Mouse (Mus musculus): Measurements from ENCODE around the gene Hnrnpu. TPM values are rescaled to one million over a fixed set of nuclear protein-coding genes. Genes with fewer than 3 reads are reported as not detected.
A peak's percentile ranks its signal among the peaks of the same experiment; 100 is the strongest.

The Hnrnpu gene
- polyA plus RNA-seq, 1 experiment: 406 TPM

GRCm38 (mm10) chr1:178323235-178323634 is 14.4 kb downstream of the Hnrnpu start:
- WGBS: 83% methylated on average over 1 of the region's 1 CpGs
- no peak overlapping the region for H3K4me3 ChIP-seq (replicated peaks; ENCODE audit: control insufficient read depth, low read depth, low read length)
- no peak overlapping the region for H3K27ac ChIP-seq (ENCODE audit: control insufficient read depth, insufficient read depth, low read depth, low read length, poor library complexity)
- H3K4me1 ChIP-seq (ENCODE audit: control insufficient read depth, insufficient read depth, low read length): no peaks in the 10 kb centered on the region; the same call in 1 of the 2 replicates
- TF ChIP-seq CTCF (IDR thresholded peaks at IDR 0.05; ENCODE audit: control insufficient read depth, insufficient read depth, low read length) (no peak), POLR2A (IDR thresholded peaks at IDR 0.05; ENCODE audit: borderline replicate concordance, control insufficient read depth, low read depth, low read length) (no peak)

- Histone ChIP-seq H3K4me1 (ENCODE audit: control insufficient read depth, insufficient read depth, low read length) (no peaks in the 10 kb centered on the region; the same call in 1 of the 2 replicates), H3K27ac (ENCODE audit: control insufficient read depth, insufficient read depth, low read depth, low read length, poor library complexity) (no peak overlapping the region), H3K4me3 (replicated peaks; ENCODE audit: control insufficient read depth, low read depth, low read length) (no peak overlapping the region)
- WGBS: 71% methylated on average over 4 of the region's 4 CpGs
- TF ChIP-seq CTCF (IDR thresholded peaks at IDR 0.05; ENCODE audit: control insufficient read depth, insufficient read depth, low read length) (no peak), POLR2A (IDR thresholded peaks at IDR 0.05; ENCODE audit: borderline replicate concordance, control insufficient read depth, low read depth, low read length) (no peak)
Measured at GRCm38 (mm10) chr1:178321730-178322357, 15.8 kb downstream of the Hnrnpu start.

GRCm38 (mm10) chr1:178320723-178321590 is 16.6 kb downstream of the Hnrnpu start:
- no peak overlapping the region for H3K27ac ChIP-seq (ENCODE audit: control insufficient read depth, insufficient read depth, low read depth, low read length, poor library complexity)
- TF ChIP-seq CTCF (IDR thresholded peaks at IDR 0.05; ENCODE audit: control insufficient read depth, insufficient read depth, low read length): no peak
- TF ChIP-seq POLR2A (IDR thresholded peaks at IDR 0.05; ENCODE audit: borderline replicate concordance, control insufficient read depth, low read depth, low read length): no peak
- no peak overlapping the region for H3K4me3 ChIP-seq (replicated peaks; ENCODE audit: control insufficient read depth, low read depth, low read length)
- WGBS: 29% methylated on average over 5 of the region's 5 CpGs
- no peaks in the 10 kb centered on the region; the same call in 1 of the 2 replicates for H3K4me1 ChIP-seq (ENCODE audit: control insufficient read depth, insufficient read depth, low read length)

- no peak overlapping the region; the same call in 1 of the 2 replicates for H3K27ac ChIP-seq (ENCODE audit: control insufficient read depth, insufficient read depth, low read depth, low read length, poor library complexity)
- TF ChIP-seq CTCF (IDR thresholded peaks at IDR 0.05; ENCODE audit: control insufficient read depth, insufficient read depth, low read length): no peak
- WGBS: 17% methylated on average over 8 of the region's 8 CpGs
- no peaks in the 10 kb centered on the region; the same call in 1 of the 2 replicates for H3K4me1 ChIP-seq (ENCODE audit: control insufficient read depth, insufficient read depth, low read length)
- H3K4me3 ChIP-seq (replicated peaks; ENCODE audit: control insufficient read depth, low read depth, low read length): peak overlapping the region; percentile 96
Measured at GRCm38 (mm10) chr1:178320038-178320722, 17.4 kb downstream of the Hnrnpu start.

DNA sequence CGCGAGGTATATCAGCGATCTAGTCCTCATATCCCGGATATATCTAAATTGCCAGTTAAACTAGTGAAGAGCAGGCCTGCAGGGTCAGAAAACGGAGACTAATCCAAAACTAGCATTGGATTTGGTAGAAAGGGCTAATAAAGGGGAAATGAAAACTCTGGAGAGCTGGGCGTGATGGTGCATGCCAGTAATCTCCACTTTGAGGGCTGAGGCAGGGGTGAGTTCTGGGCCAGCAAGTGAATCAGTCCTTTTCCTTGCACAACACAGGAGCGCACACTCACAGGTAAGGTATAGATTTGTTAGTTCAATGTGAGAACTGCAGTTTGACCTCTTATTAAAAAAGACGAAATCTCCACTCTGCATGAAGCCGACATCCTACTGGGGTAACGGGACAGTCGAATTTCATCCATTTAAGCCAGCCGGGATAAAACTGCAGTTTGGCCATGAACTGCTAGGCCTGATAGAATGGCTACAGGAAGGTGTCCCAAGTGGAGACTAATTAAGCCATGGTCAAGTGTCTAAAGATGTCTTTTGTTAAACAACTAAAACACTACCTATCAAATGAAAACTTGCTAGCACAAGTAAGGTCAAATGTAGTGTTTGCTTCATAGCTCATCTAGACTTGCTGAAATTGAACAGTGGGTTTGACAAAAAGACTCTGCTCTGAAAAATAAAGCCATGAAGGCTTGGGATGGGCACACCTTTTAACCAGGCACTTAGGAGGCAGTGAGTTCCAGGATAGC is 18.1 kb downstream of the Hnrnpu start:
- under 1% methylated on average over 12 of the region's 12 CpGs for WGBS
- Histone ChIP-seq H3K4me3 (replicated peaks; ENCODE audit: control insufficient read depth, low read depth, low read length) (peak overlapping the region; percentile 96), H3K4me1 (ENCODE audit: control insufficient read depth, insufficient read depth, low read length) (no peaks in the 10 kb centered on the region; the same call in 1 of the 2 replicates), H3K27ac (ENCODE audit: control insufficient read depth, insufficient read depth, low read depth, low read length, poor library complexity) (peak overlapping the region; percentile 99)
- TF ChIP-seq CTCF (IDR thresholded peaks at IDR 0.05; ENCODE audit: control insufficient read depth, insufficient read depth, low read length) (no peak), POLR2A (IDR thresholded peaks at IDR 0.05; ENCODE audit: borderline replicate concordance, control insufficient read depth, low read depth, low read length) (no peak)

DNA sequence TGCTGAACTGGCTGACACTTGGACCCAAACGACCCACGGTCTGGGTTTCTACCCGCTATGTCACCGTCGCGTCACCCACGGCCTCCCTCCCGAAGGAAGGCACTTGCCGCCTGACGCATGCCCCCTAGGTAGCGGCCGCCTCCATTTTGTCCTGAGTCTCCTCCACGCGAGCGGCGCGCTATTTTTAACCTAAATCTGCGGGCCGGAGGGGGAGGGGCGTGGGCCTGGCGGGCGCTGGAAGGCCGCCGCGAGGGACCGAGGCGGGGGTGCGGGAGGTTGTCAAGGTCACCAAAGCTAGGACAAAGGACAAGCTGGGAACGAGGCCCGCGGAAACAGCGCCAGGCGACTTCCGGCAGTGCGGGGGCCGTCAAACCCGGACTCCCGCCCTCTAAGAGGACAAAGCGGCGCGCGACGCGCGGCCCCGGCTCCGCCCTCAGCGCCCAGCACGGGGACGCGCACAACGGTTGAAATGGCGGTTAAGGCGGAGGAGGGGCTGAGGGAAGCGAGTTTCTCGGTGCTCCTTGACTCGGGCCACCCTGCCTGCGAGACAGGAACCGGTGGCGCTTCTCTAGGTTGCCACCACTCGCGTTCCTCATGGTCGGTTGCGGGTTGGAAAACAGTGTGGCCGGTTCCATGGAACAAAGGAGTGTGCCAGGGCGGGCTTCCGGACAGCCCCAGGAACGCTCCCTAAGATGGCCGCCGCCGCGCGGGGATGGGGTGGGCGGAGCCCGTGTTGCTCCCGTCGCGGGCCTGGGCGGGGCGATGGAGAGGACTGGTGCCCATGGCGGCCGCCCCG is 19.0 kb downstream of the Hnrnpu start, which contains the start of gene Cox20:
Gene Cox20, plus strand, starts transcription at position 742 of the 796 bp plus-strand sequence.
- peak; percentile 87; the same call in 1 of the 2 replicates for TF ChIP-seq POLR2A (IDR thresholded peaks at IDR 0.05; ENCODE audit: borderline replicate concordance, control insufficient read depth, low read depth, low read length)
- TF ChIP-seq CTCF (IDR thresholded peaks at IDR 0.05; ENCODE audit: control insufficient read depth, insufficient read depth, low read length): no peak
- under 1% methylated on average over 83 of the region's 83 CpGs for WGBS
- H3K27ac ChIP-seq (ENCODE audit: control insufficient read depth, insufficient read depth, low read depth, low read length, poor library complexity): peak within 1 kb of the TSS; percentile 99
- H3K4me3 ChIP-seq (replicated peaks; ENCODE audit: control insufficient read depth, low read depth, low read length): peak within 1 kb of the TSS; percentile 96
- H3K4me1 ChIP-seq (ENCODE audit: control insufficient read depth, insufficient read depth, low read length): no peaks in the 10 kb centered on the region; the same call in 1 of the 2 replicates

DNA sequence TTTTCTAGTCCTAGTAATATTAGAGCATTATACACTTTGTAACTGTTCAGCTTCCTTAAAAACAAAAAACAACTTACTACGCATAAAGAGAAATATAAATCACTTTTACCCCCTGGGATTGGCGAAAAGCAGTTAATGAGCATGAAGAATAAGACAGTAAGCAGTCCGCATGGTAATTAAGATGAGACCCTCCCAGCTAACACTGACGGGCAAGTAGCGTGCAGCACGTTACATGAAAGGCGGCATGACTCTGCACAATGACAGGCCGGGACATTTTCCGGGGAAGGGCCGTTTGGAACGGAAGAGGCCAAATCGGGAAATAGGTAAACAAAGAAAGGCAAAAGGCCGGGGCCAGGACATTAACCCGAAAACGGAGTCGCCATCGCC is 19.6 kb downstream of the Hnrnpu start:
- Histone ChIP-seq H3K27ac (ENCODE audit: control insufficient read depth, insufficient read depth, low read depth, low read length, poor library complexity) (peak overlapping the region; percentile 99), H3K4me3 (replicated peaks; ENCODE audit: control insufficient read depth, low read depth, low read length) (peak overlapping the region; percentile 96), H3K4me1 (ENCODE audit: control insufficient read depth, insufficient read depth, low read length) (peaks cover under 1% of the 10 kb centered on the region; the same call in 1 of the 2 replicates)
- no peak for TF ChIP-seq CTCF (IDR thresholded peaks at IDR 0.05; ENCODE audit: control insufficient read depth, insufficient read depth, low read length)
- TF ChIP-seq POLR2A (IDR thresholded peaks at IDR 0.05; ENCODE audit: borderline replicate concordance, control insufficient read depth, low read depth, low read length): no peak; the same call in 1 of the 2 replicates
- 0% methylated on average over 17 of the region's 17 CpGs for WGBS

Data from bone marrow, adult 2 months (tissue).